Mouse (Mus musculus) limb, embryonic 15.5 days (tissue): ENCODE results near the gene Gm21974. TPM values are rescaled to one million over a fixed set of nuclear protein-coding genes. Genes with fewer than 3 reads are reported as not detected.
"Not testable (repeated sequence)": the region's sequence is repeated elsewhere in the genome, so short reads cannot be mapped to it uniquely, and the experiment has no call there.

ENCODE experiments used
- ATAC-seq: fragments of 200-750 bp; cut with Nextera tagmentation; 2 replicates; pipeline ENCODE4 v1.8.0; 2017; ENCODE audit warnings: low read depth, moderate TSS enrichment; ENCODE audit not compliant: insufficient number of reproducible peaks, low FRiP score, low TSS enrichment
- H3K27ac ChIP-seq: fragments of 300-500 bp; sonication (generic); 2 replicates; pipeline ENCODE4 v1.5.1; 2015; ENCODE audit warnings: moderate library complexity, mild to moderate bottlenecking, inconsistent platforms
- H3K27me3 ChIP-seq: fragments of 300-500 bp; sonication (generic); 2 replicates; pipeline ENCODE4 v1.6.1; 2015; ENCODE audit warnings: inconsistent platforms
- H3K36me3 ChIP-seq: fragments of 300-500 bp; sonication (generic); 2 replicates; pipeline ENCODE4 v1.6.1; 2015; ENCODE audit warnings: inconsistent platforms
- H3K4me1 ChIP-seq: fragments of 300-500 bp; sonication (generic); 2 replicates; pipeline ENCODE4 v1.6.1; 2015; ENCODE audit warnings: inconsistent platforms
- H3K4me2 ChIP-seq: fragments of 300-500 bp; sonication (generic); 2 replicates; pipeline ENCODE4 v1.6.1; 2015; ENCODE audit warnings: mild to moderate bottlenecking, inconsistent platforms
- H3K4me3 ChIP-seq: fragments of 300-500 bp; sonication (generic); 2 replicates; pipeline ENCODE4 v1.5.1; 2015; ENCODE audit warnings: mild to moderate bottlenecking, inconsistent platforms
- H3K9ac ChIP-seq: fragments of 300-500 bp; sonication (generic); 2 replicates; pipeline ENCODE4 v1.6.1; 2015; ENCODE audit warnings: inconsistent platforms
- H3K9me3 ChIP-seq: fragments of 300-500 bp; sonication (generic); 2 replicates; pipeline ENCODE4 v1.6.1; 2016; ENCODE audit warnings: inconsistent platforms
- WGBS: fragments of 180-500 bp; shearing (Covaris S2); methylation state at CpG from one replicate; pipeline ENCODE4 v1.1.7; 2015; 5-methylcytosine and 5-hydroxymethylcytosine counted together
- polyA plus RNA-seq: library from polyadenylated mRNA; unstranded; fragments of >200 nt; fragmentation: Nextera tagmentation; extraction: Ambion mirVana; gene quantifications from 2 replicates; pipeline ENCODE4 v1.2.1, GENCODE M21; 2015

The Gm21974 gene
- polyA plus RNA-seq, 1 experiment from 2014 or later, result not detected

GRCm38 (mm10) chr7:127840886-127841285 is 54.4 kb downstream of the Gm21974 start:
- no peak; the same call in 1 of the 2 replicates for ATAC-seq
- peaks cover 12% of the 10 kb centered on the region for H3K4me1 ChIP-seq
- H3K4me2 ChIP-seq, result peak overlapping the region; percentile 90
- H3K27me3 ChIP-seq, result no peaks in the 10 kb centered on the region
- peak overlapping the region; percentile 82 for H3K4me3 ChIP-seq
- peak overlapping the region; percentile 68 for H3K9ac ChIP-seq
- WGBS, result under 1% methylated on average over 15 of the region's 15 CpGs
- H3K9me3 ChIP-seq, result no peaks in the 10 kb centered on the region
- H3K36me3 ChIP-seq, result peaks cover 21% of the 10 kb centered on the region
- H3K27ac ChIP-seq, result peak overlapping the region; percentile 95

DNA sequence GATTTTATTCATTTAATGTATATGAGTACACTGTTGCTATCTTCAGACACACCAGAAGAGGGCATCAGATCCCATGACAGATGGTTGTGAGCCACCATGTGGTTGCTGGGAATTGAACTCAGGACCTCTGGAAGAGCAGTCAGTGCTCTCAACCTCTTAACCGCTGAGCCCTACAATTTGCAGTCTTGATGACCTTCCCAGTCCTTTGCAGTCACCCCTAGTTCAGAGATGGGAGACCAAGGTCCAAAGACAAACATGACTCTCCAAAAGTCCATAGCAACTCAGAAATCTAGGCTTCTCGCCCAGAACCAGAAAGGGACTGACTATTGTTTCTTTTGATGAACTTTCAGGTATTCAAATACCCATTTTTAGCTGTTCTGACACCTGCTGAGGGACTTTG is 55.2 kb downstream of the Gm21974 start:
- H3K27me3 ChIP-seq, H3K9me3 ChIP-seq, H3K27ac ChIP-seq, H3K4me3 ChIP-seq, H3K9ac ChIP-seq, ATAC-seq: not testable (repeated sequence)
- peaks cover 12% of the 10 kb centered on the region for H3K4me1 ChIP-seq
- H3K4me2 ChIP-seq, result 0 out of 2 replicates have a peak overlapping the region, but pooled peaks have one; percentile 90
- peaks cover 16% of the 10 kb centered on the region for H3K36me3 ChIP-seq
- 88% methylated on average over 2 of the region's 2 CpGs for WGBS

DNA sequence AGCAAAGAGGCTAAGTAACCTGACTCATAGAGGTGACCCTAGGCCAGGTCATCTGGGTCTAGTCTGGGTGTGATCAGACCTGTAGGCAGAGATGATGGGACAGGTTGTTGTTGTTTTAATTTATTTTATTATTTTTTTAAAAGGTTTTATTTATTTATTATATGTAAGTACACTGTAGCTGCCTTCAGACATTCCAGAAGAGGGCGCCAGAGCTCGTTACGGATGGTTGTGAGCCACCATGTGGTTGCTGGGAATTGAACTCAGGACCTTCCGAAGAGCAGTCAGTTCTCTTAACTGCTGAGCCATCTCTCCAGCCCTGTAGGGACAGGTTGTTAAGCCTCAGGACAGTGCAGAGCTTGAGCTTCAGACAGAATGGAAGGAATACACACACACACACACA is 57.4 kb downstream of the Gm21974 start:
- not testable (repeated sequence) for ATAC-seq, H3K27me3 ChIP-seq

GRCm38 (mm10) chr7:127837473-127837872 is 57.8 kb downstream of the Gm21974 start:
- H3K4me2 ChIP-seq, result no peak overlapping the region
- H3K4me3 ChIP-seq, result no peak overlapping the region
- peaks cover 6% of the 10 kb centered on the region for H3K4me1 ChIP-seq
- H3K9ac ChIP-seq, result no peak overlapping the region
- H3K9me3 ChIP-seq, result no peaks in the 10 kb centered on the region
- no peak for ATAC-seq
- WGBS, result 91% methylated on average over 5 of the region's 5 CpGs
- H3K27ac ChIP-seq, result no peak overlapping the region
- H3K27me3 ChIP-seq, result no peaks in the 10 kb centered on the region
- H3K36me3 ChIP-seq, result no peaks in the 10 kb centered on the region

More for the DNA sequence above, 57.4 kb downstream of the Gm21974 start:
- 78% methylated on average over 4 of the region's 4 CpGs for WGBS
- not testable (repeated sequence) for H3K36me3 ChIP-seq, H3K27ac ChIP-seq, H3K9me3 ChIP-seq, H3K4me2 ChIP-seq, H3K4me1 ChIP-seq, H3K4me3 ChIP-seq, H3K9ac ChIP-seq

Other genes starting within 250 kb of the Gm21974 start
- 81.1 and 90.5 TPM in 2 replicates for gene Bcl7c, start 186.5 kb downstream of the Gm21974 start, polyA plus RNA-seq
- 25.3 and 28.7 TPM in 2 replicates for gene Ctf1, start 182.7 kb downstream of the Gm21974 start, polyA plus RNA-seq
- 0.19 and 0.44 TPM in 2 replicates for gene Ctf2, start 163.3 kb downstream of the Gm21974 start, polyA plus RNA-seq
- gene Fbxl19, start 150.9 kb downstream of the Gm21974 start, polyA plus RNA-seq, result 4.3 and 4.4 TPM in 2 replicates
- gene Orai3, start 125.6 kb downstream of the Gm21974 start, polyA plus RNA-seq, result 23.6 and 26.5 TPM in 2 replicates
- 18.6 and 21.7 TPM in 2 replicates for gene Setd1a, start 118.8 kb downstream of the Gm21974 start, polyA plus RNA-seq
- not detected in 2 replicates for gene Gm49388, start 109.8 kb downstream of the Gm21974 start, polyA plus RNA-seq
- gene Hsd3b7, start 94.8 kb downstream of the Gm21974 start, polyA plus RNA-seq, result 18.7 and 23.8 TPM in 2 replicates
- 72.5 and 79.5 TPM in 2 replicates for gene Stx4a, start 71.2 kb downstream of the Gm21974 start, polyA plus RNA-seq
- 3.6 and 3.8 TPM in 2 replicates for gene Stx1b, start 70.9 kb downstream of the Gm21974 start, polyA plus RNA-seq
- 9.1 and 10.0 TPM in 2 replicates for gene Zfp646, start 19.2 kb downstream of the Gm21974 start, polyA plus RNA-seq
- 16.4 TPM in 2 replicates for gene Zfp668, start 18.6 kb downstream of the Gm21974 start, polyA plus RNA-seq
- gene Prss53, start 4.5 kb downstream of the Gm21974 start, polyA plus RNA-seq, result 2.2 and 2.4 TPM in 2 replicates
- gene Vkorc1, start 163 bp upstream of the Gm21974 start, polyA plus RNA-seq, result 269 and 272 TPM in 2 replicates
- 98.3 and 117 TPM in 2 replicates for gene Bckdk, start 8.6 kb upstream of the Gm21974 start, polyA plus RNA-seq
- gene Kat8, start 17.1 kb upstream of the Gm21974 start, polyA plus RNA-seq, result 37.8 and 38.7 TPM in 2 replicates
- 11.5 and 14.2 TPM in 2 replicates for gene Prss8, start 34.6 kb upstream of the Gm21974 start, polyA plus RNA-seq
- 11.6 and 12.9 TPM in 2 replicates for gene Prss36, start 51.3 kb upstream of the Gm21974 start, polyA plus RNA-seq
- gene Fus, start 72.0 kb upstream of the Gm21974 start, polyA plus RNA-seq, result 339 and 390 TPM in 2 replicates
- gene Pycard, start 98.4 kb upstream of the Gm21974 start, polyA plus RNA-seq, result 150 and 154 TPM in 2 replicates
- 3.1 and 8.4 TPM in 2 replicates for gene Trim72, start 108.5 kb upstream of the Gm21974 start, polyA plus RNA-seq
- gene Itgam, start 167.2 kb upstream of the Gm21974 start, polyA plus RNA-seq, result 2.1 and 2.3 TPM in 2 replicates
- gene Gm49368, start 167.2 kb upstream of the Gm21974 start, polyA plus RNA-seq, result not detected in 2 replicates
- gene Itgax, start 234.1 kb upstream of the Gm21974 start, polyA plus RNA-seq, result 0.10 TPM in 2 replicates